Mouse (Mus musculus): ENCODE measurements around the gene Tgif1. TPM values are rescaled to one million over a fixed set of nuclear protein-coding genes. Genes with fewer than 3 reads are reported as not detected.
A peak's percentile ranks its signal among the peaks of the same experiment; 100 is the strongest.

Gene Tgif1
- polyA plus RNA-seq, 1 experiment from 2014 or later, result 13.3 TPM

- Histone ChIP-seq H3K27ac (no peak overlapping the region), H3K4me2 (no peak overlapping the region), H3K36me3 (no peaks in the 10 kb centered on the region), H3K27me3 (replicated peaks) (no peaks in the 10 kb centered on the region), H3K4me3 (no peak overlapping the region), H3K9me3 (replicated peaks) (no peaks in the 10 kb centered on the region), H3K4me1 (no peaks in the 10 kb centered on the region), H3K9ac (no peak overlapping the region)
- 43% methylated on average over 7 of the region's 7 CpGs for WGBS (ENCODE audit: insufficient replicate concordance)
- no peak for ATAC-seq
These were observed 27.8 kb upstream of the Tgif1 start for GRCm38 (mm10) chr17:70881194-70881593.

GRCm38 (mm10) chr17:70878237-70878636, 24.9 kb upstream of the Tgif1 start:
- Histone ChIP-seq H3K9me3 (replicated peaks) (no peaks in the 10 kb centered on the region), H3K27ac (no peak overlapping the region), H3K4me1 (0 out of 2 replicates have a peak, but pooled peaks cover 3% of the 10 kb centered on the region), H3K36me3 (no peaks in the 10 kb centered on the region), H3K4me2 (no peak overlapping the region), H3K27me3 (replicated peaks) (no peaks in the 10 kb centered on the region), H3K4me3 (no peak overlapping the region), H3K9ac (no peak overlapping the region)
- no peak for ATAC-seq

- Histone ChIP-seq H3K9me3 (replicated peaks) (no peaks in the 10 kb centered on the region), H3K9ac (no peak overlapping the region), H3K4me2 (peak overlapping the region; percentile 51), H3K27ac (peak overlapping the region; percentile 30; the same call in 1 of the 2 replicates), H3K27me3 (replicated peaks) (no peaks in the 10 kb centered on the region), H3K4me3 (peak overlapping the region; percentile 17), H3K4me1 (0 out of 2 replicates have a peak, but pooled peaks cover 6% of the 10 kb centered on the region), H3K36me3 (no peaks in the 10 kb centered on the region)
- ATAC-seq, result no peak
- 51% methylated on average over 7 of the region's 7 CpGs for WGBS (ENCODE audit: insufficient replicate concordance)
These were observed 20.4 kb upstream of the Tgif1 start for GRCm38 (mm10) chr17:70873778-70874124.

- H3K4me1 ChIP-seq, result 0 out of 2 replicates have a peak, but pooled peaks cover 6% of the 10 kb centered on the region
- H3K9ac ChIP-seq, result no peak overlapping the region
- H3K27me3 ChIP-seq (replicated peaks), result no peaks in the 10 kb centered on the region
- peak overlapping the region; percentile 17 for H3K4me3 ChIP-seq
- H3K27ac ChIP-seq, result peak overlapping the region; percentile 30; the same call in 1 of the 2 replicates
- ATAC-seq, result peak; percentile 36
- peak overlapping the region; percentile 51 for H3K4me2 ChIP-seq
- H3K9me3 ChIP-seq (replicated peaks), result no peaks in the 10 kb centered on the region
- H3K36me3 ChIP-seq, result no peaks in the 10 kb centered on the region
- WGBS (ENCODE audit: insufficient replicate concordance), result 44% methylated on average over 21 of the region's 21 CpGs
These were observed 19.8 kb upstream of the Tgif1 start for GRCm38 (mm10) chr17:70872936-70873777.

GRCm38 (mm10) chr17:70872094-70872929, 19.0 kb upstream of the Tgif1 start:
- H3K4me1 ChIP-seq, result 0 out of 2 replicates have a peak, but pooled peaks cover 6% of the 10 kb centered on the region
- WGBS (ENCODE audit: insufficient replicate concordance), result 39% methylated on average over 14 of the region's 14 CpGs
- H3K27ac ChIP-seq, result no peak overlapping the region
- no peak overlapping the region for H3K4me2 ChIP-seq
- no peaks in the 10 kb centered on the region for H3K27me3 ChIP-seq (replicated peaks)
- H3K4me3 ChIP-seq, result no peak overlapping the region
- H3K36me3 ChIP-seq, result no peaks in the 10 kb centered on the region
- ATAC-seq, result peak; percentile 22; the same call in 1 of the 2 replicates
- no peaks in the 10 kb centered on the region for H3K9me3 ChIP-seq (replicated peaks)
- no peak overlapping the region for H3K9ac ChIP-seq

GRCm38 (mm10) chr17:70871676-70872075, 18.3 kb upstream of the Tgif1 start:
- Histone ChIP-seq H3K9me3 (replicated peaks) (no peaks in the 10 kb centered on the region), H3K36me3 (no peaks in the 10 kb centered on the region), H3K9ac (no peak overlapping the region), H3K27ac (no peak overlapping the region), H3K4me1 (0 out of 2 replicates have a peak, but pooled peaks cover 6% of the 10 kb centered on the region), H3K4me3 (no peak overlapping the region), H3K27me3 (replicated peaks) (no peaks in the 10 kb centered on the region), H3K4me2 (no peak overlapping the region)
- WGBS (ENCODE audit: insufficient replicate concordance), result 59% methylated on average over 5 of the region's 5 CpGs
- ATAC-seq, result no peak

- 76% methylated on average over 4 of the region's 4 CpGs for WGBS (ENCODE audit: insufficient replicate concordance)
- Histone ChIP-seq H3K9ac (no peak overlapping the region), H3K4me2 (no peak overlapping the region), H3K27me3 (replicated peaks) (no peaks in the 10 kb centered on the region), H3K9me3 (replicated peaks) (no peaks in the 10 kb centered on the region), H3K4me3 (no peak overlapping the region), H3K4me1 (0 out of 2 replicates have a peak, but pooled peaks cover 6% of the 10 kb centered on the region), H3K36me3 (no peaks in the 10 kb centered on the region), H3K27ac (no peak overlapping the region)
- no peak; the same call in 1 of the 2 replicates for ATAC-seq
These were observed 17.2 kb upstream of the Tgif1 start for GRCm38 (mm10) chr17:70870581-70870980.

- Histone ChIP-seq H3K36me3 (no peaks in the 10 kb centered on the region), H3K27ac (no peak overlapping the region), H3K4me1 (0 out of 2 replicates have a peak, but pooled peaks cover 6% of the 10 kb centered on the region), H3K4me2 (no peak overlapping the region), H3K9me3 (replicated peaks) (no peaks in the 10 kb centered on the region), H3K4me3 (no peak overlapping the region), H3K27me3 (replicated peaks) (no peaks in the 10 kb centered on the region), H3K9ac (no peak overlapping the region)
- ATAC-seq, result no peak
- WGBS (ENCODE audit: insufficient replicate concordance), result 65% methylated on average over 5 of the region's 5 CpGs
These were observed 15.4 kb upstream of the Tgif1 start for GRCm38 (mm10) chr17:70868577-70869229.

GRCm38 (mm10) chr17:70866538-70867114, 13.3 kb upstream of the Tgif1 start:
- no peak for ATAC-seq
- Histone ChIP-seq H3K9me3 (replicated peaks) (no peaks in the 10 kb centered on the region), H3K4me1 (no peaks in the 10 kb centered on the region), H3K27me3 (replicated peaks) (no peaks in the 10 kb centered on the region), H3K4me2 (no peak overlapping the region), H3K9ac (no peak overlapping the region), H3K27ac (no peak overlapping the region), H3K36me3 (no peaks in the 10 kb centered on the region), H3K4me3 (no peak overlapping the region)
- WGBS (ENCODE audit: insufficient replicate concordance), result 70% methylated on average over 6 of the region's 6 CpGs

GRCm38 (mm10) chr17:70866029-70866428, 12.7 kb upstream of the Tgif1 start:
- H3K36me3 ChIP-seq, result no peaks in the 10 kb centered on the region
- no peaks in the 10 kb centered on the region for H3K4me1 ChIP-seq
- H3K9ac ChIP-seq, result no peak overlapping the region
- H3K27ac ChIP-seq, result no peak overlapping the region
- ATAC-seq, result no peak
- H3K27me3 ChIP-seq (replicated peaks), result no peaks in the 10 kb centered on the region
- H3K4me2 ChIP-seq, result no peak overlapping the region
- no peak overlapping the region for H3K4me3 ChIP-seq
- no peaks in the 10 kb centered on the region for H3K9me3 ChIP-seq (replicated peaks)
- 68% methylated on average over 5 of the region's 5 CpGs for WGBS (ENCODE audit: insufficient replicate concordance)

GRCm38 (mm10) chr17:70865060-70865604, 11.8 kb upstream of the Tgif1 start:
- no peaks in the 10 kb centered on the region for H3K9me3 ChIP-seq (replicated peaks)
- H3K9ac ChIP-seq, result no peak overlapping the region
- no peaks in the 10 kb centered on the region for H3K27me3 ChIP-seq (replicated peaks)
- H3K4me1 ChIP-seq, result no peaks in the 10 kb centered on the region
- no peak overlapping the region for H3K4me2 ChIP-seq
- no peak overlapping the region for H3K4me3 ChIP-seq
- ATAC-seq, result no peak
- no peak overlapping the region for H3K27ac ChIP-seq
- 52% methylated on average over 10 of the region's 10 CpGs for WGBS (ENCODE audit: insufficient replicate concordance)
- H3K36me3 ChIP-seq, result no peaks in the 10 kb centered on the region
